Mouse (Mus musculus) C2C12 (cell line): ENCODE results near the gene T. TPM values are rescaled to one million over a fixed set of nuclear protein-coding genes. Genes with fewer than 3 reads are reported as not detected.
"Not testable (repeated sequence)": the region's sequence is repeated elsewhere in the genome, so short reads cannot be mapped to it uniquely, and the experiment has no call there.

Source experiments
- H3K27me3 ChIP-seq: one replicate; pipeline ENCODE4 v1.6.1; 2011; ENCODE audit not compliant: control insufficient read depth, insufficient read depth, insufficient read length
- H3K36me3 ChIP-seq: one replicate; pipeline ENCODE4 v1.6.1; 2011; ENCODE audit not compliant: control insufficient read depth, insufficient read depth
- H3K4me3 ChIP-seq: one replicate; pipeline ENCODE4 v1.5.1; 2011; ENCODE audit warnings: mild to moderate bottlenecking, control low read depth; ENCODE audit not compliant: poor library complexity, insufficient read depth, severe bottlenecking
- H3K79me2 ChIP-seq: one replicate; pipeline ENCODE4 v1.6.1; 2011; ENCODE audit not compliant: control insufficient read depth, insufficient read depth
- H3K79me3 ChIP-seq: one replicate; pipeline ENCODE4 v1.6.1; 2011; ENCODE audit warnings: low read depth, control low read depth
- H3ac ChIP-seq: one replicate; pipeline ENCODE3; 2011; ENCODE audit warnings: low read depth; ENCODE audit not compliant: control insufficient read depth, insufficient read length
- CEBPB ChIP-seq: IDR thresholded peaks from one replicate; pipeline ENCODE4 v1.6.1; 2011; ENCODE audit warnings: low read depth, mild to moderate bottlenecking, control low read depth, moderate library complexity
- CTCF ChIP-seq: IDR thresholded peaks from one replicate; pipeline ENCODE4 v1.5.1; 2011; ENCODE audit not compliant: control insufficient read depth, insufficient read depth, insufficient read length
- FOSL1 ChIP-seq: IDR thresholded peaks from one replicate; pipeline ENCODE4 v1.8.0; 2011; ENCODE audit warnings: mild to moderate bottlenecking, low read length; ENCODE audit not compliant: poor library complexity, insufficient read depth, severe bottlenecking
- MAX ChIP-seq: IDR thresholded peaks from one replicate; pipeline ENCODE4 v1.6.1; 2011; ENCODE audit warnings: mild to moderate bottlenecking, control low read depth
- MYOD1 ChIP-seq: IDR thresholded peaks from one replicate; pipeline ENCODE4 v1.6.1; 2011; ENCODE audit warnings: low read depth; ENCODE audit not compliant: control insufficient read depth, insufficient read length
- MYOG ChIP-seq: IDR thresholded peaks from one replicate; pipeline ENCODE4 v1.6.1; 2011; ENCODE audit not compliant: control insufficient read depth, insufficient read length; ENCODE audit errors: extremely low read depth
- USF1 ChIP-seq: IDR thresholded peaks from one replicate; pipeline ENCODE4 v1.6.1; 2011; ENCODE audit warnings: low read depth, mild to moderate bottlenecking, control low read depth, moderate library complexity
- polyA plus RNA-seq: library from polyadenylated mRNA; unstranded; fragments of >200 nt; fragmentation: generic; extraction: Trizol; gene quantifications from one replicate; pipeline ENCODE4 v1.2.1, GENCODE M21; 2012; ENCODE audit warnings: missing spikeins

T gene
- polyA plus RNA-seq, 1 experiment: not detected

DNA sequence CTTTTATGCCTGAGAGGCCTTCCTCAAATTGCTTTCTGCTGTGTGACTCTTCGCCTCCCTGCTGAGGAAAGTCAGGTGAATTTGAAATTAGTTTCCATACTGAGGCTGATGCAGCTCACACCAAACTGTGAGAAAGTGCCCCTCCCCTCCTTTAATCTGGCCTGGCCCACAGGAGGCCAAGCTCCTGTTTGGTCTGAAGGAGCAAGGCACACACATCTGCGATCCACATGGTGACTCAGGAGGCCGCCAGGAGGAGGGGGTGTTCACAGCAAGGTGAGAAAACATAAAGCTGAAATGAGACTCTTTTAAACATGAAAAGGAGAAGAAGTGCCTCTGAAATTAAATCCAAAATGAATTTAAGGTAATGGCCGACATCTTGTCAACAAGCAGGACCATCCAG lies 37.9 kb upstream of the T start:
- H3K79me3 ChIP-seq: no peaks in the 10 kb centered on the region
- TF ChIP-seq CEBPB (no peak), USF1 (no peak), MAX (no peak), MYOG (no peak), MYOD1 (no peak), FOSL1 (no peak), CTCF (no peak)
- H3K36me3 ChIP-seq: no peaks in the 10 kb centered on the region
- H3K4me3 ChIP-seq: no peak overlapping the region
- H3ac ChIP-seq: no peak overlapping the region
- H3K27me3 ChIP-seq: peaks cover 7% of the 10 kb centered on the region
- H3K79me2 ChIP-seq: no peaks in the 10 kb centered on the region

GRCm38 (mm10) chr17:8397946-8398345 lies 36.3 kb upstream of the T start:
- no peak overlapping the region for H3ac ChIP-seq
- no peaks in the 10 kb centered on the region for H3K36me3 ChIP-seq
- H3K79me2 ChIP-seq: no peaks in the 10 kb centered on the region
- TF ChIP-seq MAX (no peak), FOSL1 (no peak), USF1 (no peak), CTCF (no peak), MYOG (no peak), MYOD1 (no peak), CEBPB (no peak)
- H3K4me3 ChIP-seq: no peak overlapping the region
- peaks cover 5% of the 10 kb centered on the region for H3K27me3 ChIP-seq
- H3K79me3 ChIP-seq: no peaks in the 10 kb centered on the region

DNA sequence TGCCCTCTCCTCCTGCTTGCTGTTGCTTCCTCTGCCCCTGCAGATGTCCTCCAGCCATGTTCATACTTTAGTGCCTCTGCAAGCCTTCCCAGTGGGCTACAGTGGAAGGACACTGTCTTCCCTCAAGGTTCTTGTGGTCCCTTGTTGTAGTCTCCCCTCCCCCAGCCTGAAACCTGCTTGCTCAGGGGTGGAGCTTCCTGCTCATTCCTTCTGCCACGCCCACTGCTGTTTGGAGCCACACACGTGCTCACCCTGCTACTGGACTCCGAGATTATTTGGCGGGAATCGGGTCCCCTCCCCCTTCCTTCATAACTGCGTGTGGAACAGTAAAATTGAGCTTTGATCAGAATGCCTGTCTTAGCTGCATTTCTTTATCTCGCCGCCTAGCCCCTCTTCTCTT lies 30.3 kb upstream of the T start:
- not testable (repeated sequence) for H3K79me3 ChIP-seq, H3K36me3 ChIP-seq, H3K4me3 ChIP-seq, H3K79me2 ChIP-seq, H3ac ChIP-seq
- H3K27me3 ChIP-seq: peaks cover 24% of the 10 kb centered on the region

- Histone ChIP-seq H3ac (no peak overlapping the region), H3K79me2 (no peaks in the 10 kb centered on the region), H3K4me3 (no peak overlapping the region), H3K79me3 (no peaks in the 10 kb centered on the region), H3K27me3 (peaks cover 32% of the 10 kb centered on the region), H3K36me3 (no peaks in the 10 kb centered on the region)
- no peak for TF ChIP-seq CEBPB
- no peak for TF ChIP-seq MAX
- no peak for TF ChIP-seq MYOD1
- no peak for TF ChIP-seq FOSL1
- TF ChIP-seq CTCF: no peak
- no peak for TF ChIP-seq MYOG
- TF ChIP-seq USF1: no peak
Measured at GRCm38 (mm10) chr17:8406285-8406684, 27.9 kb upstream of the T start.

GRCm38 (mm10) chr17:8408002-8408401 lies 26.2 kb upstream of the T start:
- not testable (repeated sequence) for H3K79me3 ChIP-seq, H3ac ChIP-seq, H3K79me2 ChIP-seq, H3K36me3 ChIP-seq, H3K4me3 ChIP-seq
- peaks cover 36% of the 10 kb centered on the region for H3K27me3 ChIP-seq

DNA sequence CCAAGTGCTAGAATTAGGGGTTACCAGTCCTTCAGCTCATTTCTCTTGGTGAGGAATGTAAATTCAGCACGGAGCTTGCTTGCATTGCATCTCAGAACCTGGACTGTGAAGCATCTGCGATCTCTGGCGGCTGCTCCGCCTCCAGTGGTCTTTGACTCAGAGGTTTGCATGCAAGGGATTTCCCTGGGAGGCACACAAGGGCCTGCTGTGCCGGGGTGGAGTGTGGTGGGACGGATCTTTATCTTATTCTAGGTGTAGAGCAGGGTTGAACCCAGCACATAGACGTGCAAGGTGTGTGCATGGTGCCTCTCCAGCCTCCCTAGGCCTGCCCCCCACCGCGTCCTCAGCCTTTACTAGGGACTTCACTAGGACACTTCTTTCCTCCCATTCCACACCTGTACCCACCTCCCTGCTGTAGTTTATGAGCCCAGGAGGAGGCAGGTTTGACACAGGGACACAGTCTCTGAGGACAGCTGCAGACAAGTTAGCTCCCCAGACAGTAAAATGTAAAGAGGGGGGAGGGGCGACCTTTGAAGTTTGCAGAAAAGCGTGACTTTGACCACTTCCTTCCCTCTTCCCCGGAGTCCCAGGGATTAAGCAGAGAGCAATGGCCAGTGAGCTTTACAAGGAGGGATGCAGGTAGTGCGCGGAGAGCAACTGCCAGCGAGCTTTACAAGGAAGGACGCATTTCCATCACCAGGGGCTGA lies 25.5 kb upstream of the T start:
- Histone ChIP-seq H3K79me2 (no peaks in the 10 kb centered on the region), H3K4me3 (no peak overlapping the region), H3K27me3 (peaks cover 44% of the 10 kb centered on the region), H3K36me3 (no peaks in the 10 kb centered on the region), H3K79me3 (no peaks in the 10 kb centered on the region), H3ac (no peak overlapping the region)
- TF ChIP-seq USF1 (no peak), MAX (no peak)

- no peak overlapping the region for H3K4me3 ChIP-seq
- no peak for TF ChIP-seq MYOD1
- TF ChIP-seq USF1: no peak
- no peak for TF ChIP-seq MYOG
- TF ChIP-seq MAX: no peak
- TF ChIP-seq CEBPB: no peak
- TF ChIP-seq FOSL1: no peak
- no peak for TF ChIP-seq CTCF
- H3ac ChIP-seq: no peak overlapping the region
- no peaks in the 10 kb centered on the region for H3K36me3 ChIP-seq
- H3K79me3 ChIP-seq: no peaks in the 10 kb centered on the region
- no peaks in the 10 kb centered on the region for H3K79me2 ChIP-seq
- H3K27me3 ChIP-seq: peaks cover 49% of the 10 kb centered on the region
Measured at GRCm38 (mm10) chr17:8410330-8410729, 23.9 kb upstream of the T start.
